Mouse (Mus musculus) limb, embryonic 13.5 days (tissue): ENCODE measurements around the gene Frem1. TPM values are rescaled to one million over a fixed set of nuclear protein-coding genes. Genes with fewer than 3 reads are reported as not detected.
A peak's percentile ranks its signal among the peaks of the same experiment; 100 is the strongest.

Experiments
- ATAC-seq: fragments of 200-750 bp; cut with Nextera tagmentation; 2 replicates; pipeline ENCODE4 v1.8.0; 2017; ENCODE audit warnings: low read depth, moderate number of reproducible peaks, moderate TSS enrichment; ENCODE audit not compliant: low FRiP score
- H3K27ac ChIP-seq: fragments of 300-500 bp; sonication (generic); 2 replicates; pipeline ENCODE4 v1.5.1; 2015; ENCODE audit warnings: inconsistent platforms, mild to moderate bottlenecking, moderate library complexity
- H3K27me3 ChIP-seq: fragments of 300-500 bp; sonication (generic); 2 replicates; pipeline ENCODE4 v1.6.1; 2015; ENCODE audit warnings: mild to moderate bottlenecking, inconsistent platforms
- H3K36me3 ChIP-seq: fragments of 300-500 bp; sonication (generic); 2 replicates; pipeline ENCODE4 v1.6.1; 2015; ENCODE audit warnings: inconsistent platforms, mild to moderate bottlenecking, moderate library complexity
- H3K4me1 ChIP-seq: fragments of 300-500 bp; sonication (generic); 2 replicates; pipeline ENCODE4 v1.6.1; 2015; ENCODE audit warnings: inconsistent platforms
- H3K4me2 ChIP-seq: fragments of 300-500 bp; sonication (generic); replicated peaks from 2 replicates; pipeline ENCODE4 v1.6.1; 2015; ENCODE audit warnings: inconsistent platforms, mild to moderate bottlenecking, moderate library complexity
- H3K4me3 ChIP-seq: fragments of 300-500 bp; sonication (generic); 2 replicates; pipeline ENCODE4 v1.5.1; 2015; ENCODE audit warnings: moderate library complexity, mild to moderate bottlenecking, inconsistent platforms
- H3K9ac ChIP-seq: fragments of 300-500 bp; sonication (generic); 2 replicates; pipeline ENCODE4 v1.6.1; 2015; ENCODE audit warnings: mild to moderate bottlenecking, inconsistent platforms
- H3K9me3 ChIP-seq: fragments of 300-500 bp; sonication (generic); 2 replicates; pipeline ENCODE4 v1.6.1; 2016; ENCODE audit warnings: inconsistent platforms
- WGBS: fragments of 180-500 bp; shearing (Covaris S2); methylation state at CpG from one replicate; pipeline ENCODE4 v1.1.7; 2015; 5-methylcytosine and 5-hydroxymethylcytosine counted together
- polyA plus RNA-seq: library from polyadenylated mRNA; unstranded; fragments of >200 nt; fragmentation: Nextera tagmentation; extraction: Ambion mirVana; gene quantifications from 2 replicates; pipeline ENCODE4 v1.2.1, GENCODE M21; 2015

The Frem1 gene
- polyA plus RNA-seq, 1 experiment from 2014 or later: 6.2 TPM

GRCm38 (mm10) chr4:83053206-83053605, 1.1 kb upstream of the Frem1 start:
- no peak for ATAC-seq
- H3K4me2 ChIP-seq: no peak overlapping the region
- no peak overlapping the region for H3K27ac ChIP-seq
- H3K4me1 ChIP-seq: peaks cover 48% of the 10 kb centered on the region
- H3K9ac ChIP-seq: no peak overlapping the region
- H3K27me3 ChIP-seq: no peaks in the 10 kb centered on the region
- no peaks in the 10 kb centered on the region for H3K9me3 ChIP-seq
- H3K4me3 ChIP-seq: no peak overlapping the region
- WGBS: 84% methylated on average over 8 of the region's 8 CpGs
- no peaks in the 10 kb centered on the region for H3K36me3 ChIP-seq

GRCm38 (mm10) chr4:83051176-83051575, 963 bp downstream of the Frem1 start:
- peak overlapping the region; percentile 60 for H3K9ac ChIP-seq
- H3K36me3 ChIP-seq: no peaks in the 10 kb centered on the region
- no peak for ATAC-seq
- no peaks in the 10 kb centered on the region for H3K9me3 ChIP-seq
- 6% methylated on average over 8 of the region's 8 CpGs for WGBS
- H3K4me2 ChIP-seq: peak overlapping the region; percentile 70
- H3K4me3 ChIP-seq: peak overlapping the region; percentile 46
- H3K4me1 ChIP-seq: peaks cover 65% of the 10 kb centered on the region
- no peaks in the 10 kb centered on the region for H3K27me3 ChIP-seq
- H3K27ac ChIP-seq: peak overlapping the region; percentile 59

DNA sequence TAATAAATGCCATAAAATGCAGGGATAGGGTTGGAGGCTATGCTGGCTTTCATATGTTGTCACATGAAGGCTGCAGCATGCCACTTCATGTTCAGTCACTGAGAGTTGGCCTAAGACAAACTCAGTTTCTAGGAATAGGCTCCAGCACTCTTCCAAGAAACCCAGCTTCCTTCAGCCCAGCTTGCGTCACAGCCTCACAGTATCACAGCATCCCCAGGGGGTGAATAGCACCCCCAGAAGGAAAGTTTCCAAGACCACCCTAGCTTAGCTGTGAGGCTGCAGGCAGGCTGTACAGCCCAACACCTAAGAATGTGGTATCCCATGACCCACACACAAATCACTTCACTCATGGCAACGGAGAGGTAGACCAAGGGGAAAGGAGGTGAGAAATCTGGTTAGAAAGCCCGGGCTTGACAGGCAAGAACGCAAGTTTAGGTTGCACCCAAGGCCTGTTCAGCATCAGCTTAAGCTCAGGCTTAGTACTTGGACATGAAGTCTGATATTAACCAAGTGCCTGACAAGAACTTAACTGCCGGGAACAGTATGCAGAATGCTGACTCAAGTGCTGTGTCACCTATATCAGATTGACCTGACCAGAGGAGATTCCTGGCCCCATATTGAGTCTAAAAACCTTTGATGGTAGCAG, 1.9 kb downstream of the Frem1 start:
- 24% methylated on average over 5 of the region's 5 CpGs for WGBS
- Histone ChIP-seq H3K36me3 (no peaks in the 10 kb centered on the region), H3K9ac (0 out of 2 replicates have a peak overlapping the region, but pooled peaks have one; percentile 60), H3K27me3 (no peaks in the 10 kb centered on the region), H3K9me3 (no peaks in the 10 kb centered on the region), H3K4me1 (peaks cover 74% of the 10 kb centered on the region), H3K4me3 (peak overlapping the region; percentile 46), H3K27ac (peak overlapping the region; percentile 55), H3K4me2 (peak overlapping the region; percentile 70)
- ATAC-seq: no peak

DNA sequence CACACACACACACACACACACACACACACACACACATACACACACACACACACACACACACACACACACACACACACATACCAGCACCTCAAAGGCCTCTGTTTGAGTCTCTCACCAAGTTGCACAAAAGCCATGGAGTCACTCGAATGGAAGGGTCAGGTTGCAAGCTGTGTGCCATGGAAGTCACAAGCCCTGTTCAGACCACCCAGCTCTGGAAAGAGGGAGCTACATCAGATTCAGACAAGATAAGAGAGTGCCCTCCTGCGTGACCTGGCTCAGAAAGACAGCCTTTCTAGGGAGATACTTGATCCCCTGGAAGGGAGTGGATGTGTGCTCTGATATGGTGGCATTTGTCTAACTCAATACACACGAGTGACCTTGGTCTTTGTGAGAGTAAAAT, 2.9 kb downstream of the Frem1 start:
- H3K27me3 ChIP-seq: no peaks in the 10 kb centered on the region
- H3K27ac ChIP-seq: no peak overlapping the region
- no peak for ATAC-seq
- peak overlapping the region; percentile 20 for H3K4me2 ChIP-seq
- no peaks in the 10 kb centered on the region for H3K36me3 ChIP-seq
- WGBS: 38% methylated on average over 3 of the region's 3 CpGs
- peaks cover 79% of the 10 kb centered on the region for H3K4me1 ChIP-seq
- H3K9me3 ChIP-seq: no peaks in the 10 kb centered on the region
- no peak overlapping the region for H3K9ac ChIP-seq
- peak overlapping the region; percentile 8; the same call in 1 of the 2 replicates for H3K4me3 ChIP-seq

DNA sequence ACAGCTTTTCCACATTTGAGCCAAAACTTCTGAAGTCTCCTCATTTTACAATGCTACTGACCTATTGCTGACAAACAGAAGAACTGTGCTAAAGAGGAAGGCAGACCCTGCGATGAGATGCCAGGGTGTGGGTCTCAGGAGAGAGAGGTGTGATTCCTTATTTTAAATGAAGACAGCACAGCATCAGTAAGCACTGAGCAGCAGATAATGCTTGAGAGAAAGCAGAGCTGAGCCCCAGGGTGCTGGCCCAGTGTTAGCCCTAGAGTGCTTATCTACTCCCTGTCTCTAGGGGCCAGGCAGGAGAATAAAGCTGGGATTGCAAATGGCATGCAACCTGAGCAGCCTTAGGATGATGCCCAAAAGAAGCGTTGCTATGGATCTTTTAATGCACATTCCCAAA, 3.6 kb downstream of the Frem1 start:
- ATAC-seq: no peak
- Histone ChIP-seq H3K36me3 (no peaks in the 10 kb centered on the region), H3K27me3 (no peaks in the 10 kb centered on the region), H3K9me3 (no peaks in the 10 kb centered on the region), H3K4me2 (no peak overlapping the region), H3K4me3 (no peak overlapping the region), H3K4me1 (peaks cover 79% of the 10 kb centered on the region), H3K9ac (no peak overlapping the region), H3K27ac (no peak overlapping the region)
- 34% methylated on average over 2 of the region's 2 CpGs for WGBS

- H3K4me1 ChIP-seq: peaks cover 66% of the 10 kb centered on the region
- peak overlapping the region; percentile 23; the same call in 1 of the 2 replicates for H3K4me2 ChIP-seq
- no peaks in the 10 kb centered on the region for H3K27me3 ChIP-seq
- no peak for ATAC-seq
- no peaks in the 10 kb centered on the region for H3K9me3 ChIP-seq
- H3K27ac ChIP-seq: no peak overlapping the region
- 26% methylated on average over 2 of the region's 2 CpGs for WGBS
- H3K4me3 ChIP-seq: no peak overlapping the region
- no peaks in the 10 kb centered on the region for H3K36me3 ChIP-seq
- no peak overlapping the region for H3K9ac ChIP-seq
Measured at GRCm38 (mm10) chr4:83046806-83047205, 5.3 kb downstream of the Frem1 start.

GRCm38 (mm10) chr4:83046069-83046468, 6.1 kb downstream of the Frem1 start:
- peak overlapping the region; percentile 23 for H3K4me2 ChIP-seq
- peak overlapping the region; percentile 28; the same call in 1 of the 2 replicates for H3K27ac ChIP-seq
- H3K9me3 ChIP-seq: no peaks in the 10 kb centered on the region
- H3K4me1 ChIP-seq: peaks cover 59% of the 10 kb centered on the region
- 0 out of 2 replicates have a peak, but pooled peaks have one; percentile 28 for ATAC-seq
- H3K4me3 ChIP-seq: no peak overlapping the region
- no peaks in the 10 kb centered on the region for H3K27me3 ChIP-seq
- H3K36me3 ChIP-seq: no peaks in the 10 kb centered on the region
- H3K9ac ChIP-seq: no peak overlapping the region
- 25% methylated on average over 3 of the region's 3 CpGs for WGBS

GRCm38 (mm10) chr4:83045266-83045665, 6.9 kb downstream of the Frem1 start:
- 20% methylated on average over 6 of the region's 6 CpGs for WGBS
- H3K27ac ChIP-seq: no peak overlapping the region

GRCm38 (mm10) chr4:83040780-83041179, 11.4 kb downstream of the Frem1 start:
- 25% methylated on average over 3 of the region's 3 CpGs for WGBS
- peak; percentile 89 for ATAC-seq
- Histone ChIP-seq H3K9ac (no peak overlapping the region), H3K4me1 (peaks cover 16% of the 10 kb centered on the region), H3K4me2 (no peak overlapping the region), H3K36me3 (no peaks in the 10 kb centered on the region), H3K27ac (no peak overlapping the region), H3K27me3 (no peaks in the 10 kb centered on the region), H3K9me3 (no peaks in the 10 kb centered on the region), H3K4me3 (no peak overlapping the region)

More at GRCm38 (mm10) chr4:83045266-83045665, 6.9 kb downstream of the Frem1 start:
- Histone ChIP-seq H3K36me3 (no peaks in the 10 kb centered on the region), H3K9me3 (no peaks in the 10 kb centered on the region), H3K4me3 (no peak overlapping the region), H3K4me2 (peak overlapping the region; percentile 23; the same call in 1 of the 2 replicates), H3K9ac (no peak overlapping the region), H3K4me1 (peaks cover 56% of the 10 kb centered on the region), H3K27me3 (no peaks in the 10 kb centered on the region)
- ATAC-seq: no peak

DNA sequence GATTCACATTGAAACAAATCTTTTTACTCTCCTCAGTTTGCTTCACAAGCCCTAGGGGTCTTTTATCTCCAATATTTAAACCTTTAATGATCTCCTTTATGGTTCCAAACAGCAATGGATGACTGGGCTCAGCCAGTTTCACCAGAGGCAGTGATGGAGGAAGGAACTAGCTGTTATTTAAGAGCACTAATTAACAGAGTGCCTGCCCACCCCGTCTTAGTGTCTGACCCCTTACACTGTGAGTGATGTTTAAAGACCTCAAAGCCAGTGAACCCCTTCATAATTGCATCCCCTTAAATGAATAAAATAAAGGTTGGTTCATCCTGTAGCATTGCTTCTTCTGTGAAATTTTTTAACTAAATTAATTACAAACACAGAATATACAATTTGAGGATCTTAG, 19.4 kb downstream of the Frem1 start:
- H3K27me3 ChIP-seq: no peaks in the 10 kb centered on the region
- H3K4me1 ChIP-seq: peaks cover 17% of the 10 kb centered on the region
- no peak overlapping the region for H3K9ac ChIP-seq
- no peaks in the 10 kb centered on the region for H3K9me3 ChIP-seq
- no peak overlapping the region for H3K27ac ChIP-seq
- ATAC-seq: no peak
- WGBS: 13% methylated on average over 1 of the region's 1 CpGs
- no peak overlapping the region for H3K4me2 ChIP-seq
- no peak overlapping the region for H3K4me3 ChIP-seq
- H3K36me3 ChIP-seq: no peaks in the 10 kb centered on the region

DNA sequence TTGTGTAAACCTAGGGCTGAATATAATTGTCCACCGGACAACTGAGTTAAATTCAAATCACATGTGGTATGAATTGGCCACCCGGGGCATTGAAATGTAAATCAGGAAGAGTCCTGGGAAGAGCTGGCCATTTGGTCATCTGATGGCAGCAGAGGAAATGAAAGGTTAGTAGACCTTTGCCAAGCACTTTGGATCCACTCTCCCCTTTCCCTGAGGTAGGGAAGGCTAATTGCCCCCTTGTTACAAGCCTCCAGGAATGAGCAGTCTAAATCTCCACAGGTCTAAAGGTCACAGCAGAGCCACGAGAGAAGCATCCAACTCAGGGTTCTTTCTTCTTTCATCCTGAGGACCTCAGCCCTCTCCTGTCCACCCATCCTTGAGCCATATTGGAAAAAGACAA, 20.5 kb downstream of the Frem1 start:
- ATAC-seq: no peak
- H3K9ac ChIP-seq: no peak overlapping the region
- no peaks in the 10 kb centered on the region for H3K27me3 ChIP-seq
- H3K27ac ChIP-seq: no peak overlapping the region
- H3K9me3 ChIP-seq: no peaks in the 10 kb centered on the region
- H3K4me3 ChIP-seq: no peak overlapping the region
- H3K36me3 ChIP-seq: no peaks in the 10 kb centered on the region
- 12% methylated on average over 3 of the region's 3 CpGs for WGBS
- H3K4me1 ChIP-seq: peaks cover 17% of the 10 kb centered on the region
- no peak overlapping the region for H3K4me2 ChIP-seq

DNA sequence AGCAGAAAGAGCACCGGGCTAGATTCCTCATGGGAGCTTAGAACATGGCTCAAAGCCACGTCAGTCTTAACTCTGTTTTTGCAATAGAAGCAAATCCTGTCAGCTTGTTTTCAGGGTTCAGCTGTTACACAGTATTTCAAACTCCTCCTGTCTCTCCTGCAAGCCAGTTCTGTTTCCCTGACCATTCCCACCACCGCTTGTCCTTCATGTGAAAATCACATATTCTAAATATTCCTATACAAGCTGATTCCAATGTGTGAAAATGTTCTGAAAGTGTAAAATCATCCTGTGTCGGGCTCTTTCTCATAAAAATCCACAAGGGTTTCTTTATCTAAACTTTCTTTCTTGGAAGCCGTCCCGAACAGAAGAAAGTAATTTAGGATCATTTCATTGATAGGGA, 22.0 kb downstream of the Frem1 start:
- no peaks in the 10 kb centered on the region for H3K36me3 ChIP-seq
- H3K27me3 ChIP-seq: no peaks in the 10 kb centered on the region
- 71% methylated on average over 6 of the region's 6 CpGs for WGBS
- H3K9ac ChIP-seq: no peak overlapping the region
- no peak overlapping the region for H3K27ac ChIP-seq
- no peak overlapping the region for H3K4me2 ChIP-seq
- no peak overlapping the region for H3K4me3 ChIP-seq
- peaks cover 17% of the 10 kb centered on the region for H3K4me1 ChIP-seq
- no peaks in the 10 kb centered on the region for H3K9me3 ChIP-seq
- ATAC-seq: no peak
